Mouse (Mus musculus): ENCODE data around the gene Slc12a3. TPM values are rescaled to one million over a fixed set of nuclear protein-coding genes. Genes with fewer than 3 reads are reported as not detected.
A peak's percentile ranks its signal among the peaks of the same experiment; 100 is the strongest.

Slc12a3 gene
- polyA plus RNA-seq, 1 experiment from 2014 or later: 0.29 TPM

GRCm38 (mm10) chr8:94384166-94384565, 55.2 kb downstream of the Slc12a3 start:
- no peak overlapping the region for H3K9ac ChIP-seq (ENCODE audit: low read depth, low read length)
- H3K4me2 ChIP-seq (ENCODE audit: low read depth, low read length): no peak overlapping the region
- H3K4me1 ChIP-seq (ENCODE audit: control insufficient read depth, insufficient read depth, low read length): peaks cover 11% of the 10 kb centered on the region
- 0 out of 2 replicates have a peak, but pooled peaks cover under 1% of the 10 kb centered on the region for H3K36me3 ChIP-seq (ENCODE audit: control insufficient read depth, insufficient read depth, low read length)
- ATAC-seq (ENCODE audit: low read depth) (no peak), DNase-seq (ENCODE audit: low spot score) (no peak)
- no peak overlapping the region for H3K27ac ChIP-seq (replicated peaks; ENCODE audit: low read depth, low read length)
- H3K9me3 ChIP-seq (ENCODE audit: control insufficient read depth, low read length): no peaks in the 10 kb centered on the region
- H3K4me3 ChIP-seq (ENCODE audit: low read depth, low read length): no peak overlapping the region
- 89% methylated on average over 7 of the region's 7 CpGs for WGBS
- no peaks in the 10 kb centered on the region for H3K27me3 ChIP-seq (replicated peaks; ENCODE audit: control insufficient read depth, insufficient read depth, low read length)

- Histone ChIP-seq H3K4me2 (ENCODE audit: low read depth, low read length) (peak overlapping the region; percentile 81), H3K4me3 (ENCODE audit: low read depth, low read length) (peak overlapping the region; percentile 70), H3K4me1 (ENCODE audit: control insufficient read depth, insufficient read depth, low read length) (peaks cover 11% of the 10 kb centered on the region), H3K36me3 (ENCODE audit: control insufficient read depth, insufficient read depth, low read length) (peaks cover 15% of the 10 kb centered on the region), H3K27me3 (replicated peaks; ENCODE audit: control insufficient read depth, insufficient read depth, low read length) (no peaks in the 10 kb centered on the region), H3K9me3 (ENCODE audit: control insufficient read depth, low read length) (no peaks in the 10 kb centered on the region), H3K9ac (ENCODE audit: low read depth, low read length) (peak overlapping the region; percentile 90), H3K27ac (replicated peaks; ENCODE audit: low read depth, low read length) (peak overlapping the region; percentile 83)
- DNase-seq (ENCODE audit: low spot score) (no peak), ATAC-seq (ENCODE audit: low read depth) (peak; percentile 10)
- WGBS: 24% methylated on average over 20 of the region's 20 CpGs
These were observed 56.7 kb downstream of the Slc12a3 start for GRCm38 (mm10) chr8:94385506-94386213.

- DNase-seq (ENCODE audit: low spot score) (peak; percentile 98), ATAC-seq (ENCODE audit: low read depth) (peak; percentile 99)
- Histone ChIP-seq H3K4me2 (ENCODE audit: low read depth, low read length) (peak within 1 kb of the TSS; percentile 81), H3K27ac (replicated peaks; ENCODE audit: low read depth, low read length) (peak within 1 kb of the TSS; percentile 83), H3K36me3 (ENCODE audit: control insufficient read depth, insufficient read depth, low read length) (peaks cover 23% of the 10 kb centered on the region), H3K9ac (ENCODE audit: low read depth, low read length) (peak within 1 kb of the TSS; percentile 90), H3K4me3 (ENCODE audit: low read depth, low read length) (peak within 1 kb of the TSS; percentile 70), H3K9me3 (ENCODE audit: control insufficient read depth, low read length) (no peaks in the 10 kb centered on the region), H3K27me3 (replicated peaks; ENCODE audit: control insufficient read depth, insufficient read depth, low read length) (no peaks in the 10 kb centered on the region), H3K4me1 (ENCODE audit: control insufficient read depth, insufficient read depth, low read length) (peaks cover 11% of the 10 kb centered on the region)
- under 1% methylated on average over 25 of the region's 65 CpGs for WGBS
These were observed 57.4 kb downstream of the Slc12a3 start, which contains the start of gene Herpud1 for GRCm38 (mm10) chr8:94386214-94387026. Herpud1 (plus strand) TSS chr8:94386438.

GRCm38 (mm10) chr8:94387027-94387684, 58.2 kb downstream of the Slc12a3 start:
- no peaks in the 10 kb centered on the region for H3K27me3 ChIP-seq (replicated peaks; ENCODE audit: control insufficient read depth, insufficient read depth, low read length)
- peaks cover 11% of the 10 kb centered on the region for H3K4me1 ChIP-seq (ENCODE audit: control insufficient read depth, insufficient read depth, low read length)
- H3K9ac ChIP-seq (ENCODE audit: low read depth, low read length): peak overlapping the region; percentile 90
- H3K27ac ChIP-seq (replicated peaks; ENCODE audit: low read depth, low read length): peak overlapping the region; percentile 79; the same call in 1 of the 2 replicates
- H3K9me3 ChIP-seq (ENCODE audit: control insufficient read depth, low read length): no peaks in the 10 kb centered on the region
- H3K4me3 ChIP-seq (ENCODE audit: low read depth, low read length): peak overlapping the region; percentile 70
- 1% methylated on average over 25 of the region's 25 CpGs for WGBS
- peak overlapping the region; percentile 81 for H3K4me2 ChIP-seq (ENCODE audit: low read depth, low read length)
- peaks cover 30% of the 10 kb centered on the region for H3K36me3 ChIP-seq (ENCODE audit: control insufficient read depth, insufficient read depth, low read length)
- peak; percentile 88 for DNase-seq (ENCODE audit: low spot score)
- ATAC-seq (ENCODE audit: low read depth): peak; percentile 38

GRCm38 (mm10) chr8:94387785-94388184, 58.8 kb downstream of the Slc12a3 start:
- H3K4me2 ChIP-seq (ENCODE audit: low read depth, low read length): peak overlapping the region; percentile 81
- peak overlapping the region; percentile 70 for H3K4me3 ChIP-seq (ENCODE audit: low read depth, low read length)
- 26% methylated on average over 6 of the region's 6 CpGs for WGBS
- peaks cover 36% of the 10 kb centered on the region for H3K36me3 ChIP-seq (ENCODE audit: control insufficient read depth, insufficient read depth, low read length)
- H3K4me1 ChIP-seq (ENCODE audit: control insufficient read depth, insufficient read depth, low read length): peaks cover 11% of the 10 kb centered on the region
- no peaks in the 10 kb centered on the region for H3K9me3 ChIP-seq (ENCODE audit: control insufficient read depth, low read length)
- DNase-seq (ENCODE audit: low spot score) (peak; percentile 27), ATAC-seq (ENCODE audit: low read depth) (no peak)
- H3K27me3 ChIP-seq (replicated peaks; ENCODE audit: control insufficient read depth, insufficient read depth, low read length): no peaks in the 10 kb centered on the region
- H3K9ac ChIP-seq (ENCODE audit: low read depth, low read length): peak overlapping the region; percentile 90
- H3K27ac ChIP-seq (replicated peaks; ENCODE audit: low read depth, low read length): peak overlapping the region; percentile 79; the same call in 1 of the 2 replicates

GRCm38 (mm10) chr8:94389531-94389930, 60.5 kb downstream of the Slc12a3 start:
- peaks cover 52% of the 10 kb centered on the region for H3K36me3 ChIP-seq (ENCODE audit: control insufficient read depth, insufficient read depth, low read length)
- 83% methylated on average over 6 of the region's 6 CpGs for WGBS

GRCm38 (mm10) chr8:94390429-94390828, 61.4 kb downstream of the Slc12a3 start:
- Histone ChIP-seq H3K9ac (ENCODE audit: low read depth, low read length) (no peak overlapping the region), H3K4me2 (ENCODE audit: low read depth, low read length) (no peak overlapping the region), H3K9me3 (ENCODE audit: control insufficient read depth, low read length) (no peaks in the 10 kb centered on the region), H3K27ac (replicated peaks; ENCODE audit: low read depth, low read length) (no peak overlapping the region), H3K27me3 (replicated peaks; ENCODE audit: control insufficient read depth, insufficient read depth, low read length) (no peaks in the 10 kb centered on the region), H3K36me3 (ENCODE audit: control insufficient read depth, insufficient read depth, low read length) (peaks cover 60% of the 10 kb centered on the region), H3K4me3 (ENCODE audit: low read depth, low read length) (no peak overlapping the region), H3K4me1 (ENCODE audit: control insufficient read depth, insufficient read depth, low read length) (peaks cover 10% of the 10 kb centered on the region)
- no peak for DNase-seq (ENCODE audit: low spot score)
- WGBS: 94% methylated on average over 6 of the region's 6 CpGs
- ATAC-seq (ENCODE audit: low read depth): no peak

More at GRCm38 (mm10) chr8:94389531-94389930, 60.5 kb downstream of the Slc12a3 start:
- H3K9ac ChIP-seq (ENCODE audit: low read depth, low read length): no peak overlapping the region
- no peak overlapping the region for H3K4me3 ChIP-seq (ENCODE audit: low read depth, low read length)
- DNase-seq (ENCODE audit: low spot score) (no peak), ATAC-seq (ENCODE audit: low read depth) (no peak)
- H3K27ac ChIP-seq (replicated peaks; ENCODE audit: low read depth, low read length): no peak overlapping the region
- peaks cover 11% of the 10 kb centered on the region for H3K4me1 ChIP-seq (ENCODE audit: control insufficient read depth, insufficient read depth, low read length)
- H3K4me2 ChIP-seq (ENCODE audit: low read depth, low read length): no peak overlapping the region
- H3K9me3 ChIP-seq (ENCODE audit: control insufficient read depth, low read length): no peaks in the 10 kb centered on the region
- H3K27me3 ChIP-seq (replicated peaks; ENCODE audit: control insufficient read depth, insufficient read depth, low read length): no peaks in the 10 kb centered on the region

- no peak overlapping the region for H3K27ac ChIP-seq (replicated peaks; ENCODE audit: low read depth, low read length)
- no peak overlapping the region for H3K4me2 ChIP-seq (ENCODE audit: low read depth, low read length)
- no peak overlapping the region for H3K4me3 ChIP-seq (ENCODE audit: low read depth, low read length)
- no peaks in the 10 kb centered on the region for H3K9me3 ChIP-seq (ENCODE audit: control insufficient read depth, low read length)
- 97% methylated on average over 8 of the region's 8 CpGs for WGBS
- peaks cover 6% of the 10 kb centered on the region; the same call in 1 of the 2 replicates for H3K4me1 ChIP-seq (ENCODE audit: control insufficient read depth, insufficient read depth, low read length)
- no peak overlapping the region for H3K9ac ChIP-seq (ENCODE audit: low read depth, low read length)
- DNase-seq (ENCODE audit: low spot score) (no peak), ATAC-seq (ENCODE audit: low read depth) (no peak)
- H3K36me3 ChIP-seq (ENCODE audit: control insufficient read depth, insufficient read depth, low read length): peaks cover 65% of the 10 kb centered on the region
- no peaks in the 10 kb centered on the region for H3K27me3 ChIP-seq (replicated peaks; ENCODE audit: control insufficient read depth, insufficient read depth, low read length)
These were observed 61.9 kb downstream of the Slc12a3 start for GRCm38 (mm10) chr8:94390910-94391309.

Measured in embryonic facial prominence, embryonic 14.5 days (tissue).